Mouse (Mus musculus) spleen, adult 2 months (tissue): ENCODE data around the gene Sar1a. TPM values are rescaled to one million over a fixed set of nuclear protein-coding genes. Genes with fewer than 3 reads are reported as not detected.

Source experiments
- DNase-seq, 2 experiments: peaks; one replicate each; pipeline versions ENCODE4 v3.0.0 to v3.0.0-alpha.2; 2012 to 2021; ENCODE audit warnings: low spot score in 2 of 2, low read depth in 1 of 2
- H3K27ac ChIP-seq: fragments of 200-500 bp; 2 replicates; pipeline ENCODE4 v1.5.1; 2012; ENCODE audit warnings: low read length, inconsistent platforms; ENCODE audit not compliant: insufficient read depth
- H3K27me3 ChIP-seq: fragments of 200-500 bp; 2 replicates; pipeline ENCODE4 v1.6.1; 2012; ENCODE audit warnings: mild to moderate bottlenecking, moderate library complexity, low read length, inconsistent platforms; ENCODE audit not compliant: control insufficient read depth, insufficient read depth
- H3K36me3 ChIP-seq: fragments of 200-500 bp; 2 replicates; pipeline ENCODE4 v1.6.1; 2012; ENCODE audit warnings: mild to moderate bottlenecking, low read length, inconsistent platforms; ENCODE audit not compliant: control insufficient read depth, insufficient read depth
- H3K4me1 ChIP-seq: fragments of 200-500 bp; 2 replicates; pipeline ENCODE4 v1.6.1; 2011; ENCODE audit warnings: inconsistent platforms; ENCODE audit not compliant: control insufficient read depth, insufficient read depth, insufficient read length
- H3K4me3 ChIP-seq: fragments of 200-500 bp; 2 replicates; pipeline ENCODE4 v1.5.1; 2011; ENCODE audit warnings: mild to moderate bottlenecking, inconsistent platforms; ENCODE audit not compliant: insufficient read depth, insufficient read length; ENCODE audit errors: extremely low read depth
- CTCF ChIP-seq: fragments of 200-500 bp; IDR thresholded peaks from 2 replicates; pipeline ENCODE4 v1.5.1; 2011; ENCODE audit warnings: mild to moderate bottlenecking, inconsistent platforms; ENCODE audit not compliant: insufficient read depth, insufficient read length, insufficient replicate concordance; ENCODE audit errors: extremely low read depth
- POLR2A ChIP-seq: fragments of 200-500 bp; IDR thresholded peaks from 2 replicates; pipeline ENCODE4 v1.6.1; 2011; ENCODE audit warnings: low read depth, low read length, inconsistent platforms
- WGBS: fragments of 180-500 bp; shearing (Covaris S2); methylation state at CpG from one replicate; pipeline ENCODE4 v1.1.7; 2018; 5-methylcytosine and 5-hydroxymethylcytosine counted together
- polyA plus RNA-seq: library from polyadenylated mRNA; depleted of rRNA; stranded (reverse); fragments of >200 nt; gene quantifications from 2 replicates; pipeline ENCODE4 v1.2.3, GENCODE M21; 2012; rRNA removed

The Sar1a gene
- polyA plus RNA-seq: 29.7 and 42.7 TPM in 2 replicates

GRCm38 (mm10) chr10:61680015-61680913 lies at the start of gene Sar1a:
Sar1a (plus strand) TSS chr10:61680299.
- Histone ChIP-seq H3K27me3 (no peaks in the 10 kb centered on the region), H3K27ac (peak within 1 kb of the TSS; percentile 90), H3K4me1 (peaks cover 7% of the 10 kb centered on the region), H3K36me3 (peaks cover 3% of the 10 kb centered on the region), H3K4me3 (peak within 1 kb of the TSS; percentile 90)
- WGBS: 2% methylated on average over 83 of the region's 84 CpGs
- DNase-seq: peak; percentile 93 to 98
- TF ChIP-seq CTCF (no peak), POLR2A (no peak)

DNA sequence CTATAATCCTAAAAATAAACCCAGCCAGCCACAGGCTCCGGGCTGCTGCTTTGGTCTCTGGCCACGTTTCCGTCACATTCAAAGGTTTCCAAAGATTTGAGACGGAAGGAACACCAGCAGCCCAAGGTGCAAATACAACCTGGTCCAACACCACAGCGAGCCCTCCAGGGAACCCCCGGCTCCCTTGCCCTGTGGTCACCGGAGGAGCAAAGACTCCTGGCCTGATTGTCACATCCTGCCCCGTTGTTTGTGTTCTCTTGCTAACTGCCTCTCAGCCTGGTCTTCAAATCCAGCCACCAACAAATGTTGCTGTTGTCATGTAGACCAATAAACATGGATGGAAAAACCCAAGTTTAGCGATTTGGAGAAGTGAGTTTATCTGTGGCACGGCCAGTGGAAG lies 47.7 kb upstream of the Sar1a start:
- DNase-seq: no peak
- H3K27ac ChIP-seq: no peak overlapping the region
- TF ChIP-seq CTCF (no peak), POLR2A (no peak)
- no peaks in the 10 kb centered on the region for H3K4me1 ChIP-seq
- H3K4me3 ChIP-seq: no peak overlapping the region
- H3K36me3 ChIP-seq: no peaks in the 10 kb centered on the region
- H3K27me3 ChIP-seq: no peaks in the 10 kb centered on the region
- 36% methylated on average over 10 of the region's 10 CpGs for WGBS

- Histone ChIP-seq H3K36me3 (no peaks in the 10 kb centered on the region), H3K4me3 (no peak overlapping the region), H3K27ac (no peak overlapping the region), H3K4me1 (no peaks in the 10 kb centered on the region), H3K27me3 (no peaks in the 10 kb centered on the region)
- no peak for DNase-seq
- no peak for TF ChIP-seq CTCF
- TF ChIP-seq POLR2A: no peak
- 72% methylated on average over 7 of the region's 7 CpGs for WGBS
These were observed 43.0 kb upstream of the Sar1a start for GRCm38 (mm10) chr10:61637055-61637454.

- Histone ChIP-seq H3K27ac (no peak overlapping the region), H3K4me3 (no peak overlapping the region), H3K27me3 (no peaks in the 10 kb centered on the region), H3K4me1 (no peaks in the 10 kb centered on the region), H3K36me3 (no peaks in the 10 kb centered on the region)
- 84% methylated on average over 4 of the region's 4 CpGs for WGBS
- TF ChIP-seq CTCF: no peak
- TF ChIP-seq POLR2A: no peak
- no peak for DNase-seq
These were observed 39.7 kb upstream of the Sar1a start for GRCm38 (mm10) chr10:61640363-61640762.

- WGBS: 93% methylated on average over 7 of the region's 7 CpGs
These were observed 33.5 kb upstream of the Sar1a start for GRCm38 (mm10) chr10:61646557-61646956.

GRCm38 (mm10) chr10:61647790-61648736 lies 32.0 kb upstream of the Sar1a start, which contains the start of gene Ppa1:
Ppa1 (plus strand) TSS chr10:61648552.
- H3K27me3 ChIP-seq: no peaks in the 10 kb centered on the region
- DNase-seq: peak; percentile 69 to 79
- H3K36me3 ChIP-seq: no peaks in the 10 kb centered on the region
- no peaks in the 10 kb centered on the region for H3K4me1 ChIP-seq
- peak; percentile 42 for TF ChIP-seq POLR2A
- no peak for TF ChIP-seq CTCF
- H3K4me3 ChIP-seq: peak within 1 kb of the TSS; percentile 97
- peak within 1 kb of the TSS; percentile 26; the same call in 1 of the 2 replicates for H3K27ac ChIP-seq
- 4% methylated on average over 50 of the region's 50 CpGs for whole genome bisulfite sequencing

More at GRCm38 (mm10) chr10:61646557-61646956, 33.5 kb upstream of the Sar1a start:
- TF ChIP-seq CTCF: no peak
- no peak for TF ChIP-seq POLR2A
- no peak overlapping the region for H3K4me3 ChIP-seq
- H3K4me1 ChIP-seq: no peaks in the 10 kb centered on the region
- no peak for DNase-seq
- no peaks in the 10 kb centered on the region for H3K36me3 ChIP-seq
- no peaks in the 10 kb centered on the region for H3K27me3 ChIP-seq
- no peak overlapping the region for H3K27ac ChIP-seq
